Mouse (Mus musculus) gastrocnemius, postnatal 25 days (tissue): ENCODE data around the gene Tmem69. TPM values are rescaled to one million over a fixed set of nuclear protein-coding genes. Genes with fewer than 3 reads are reported as not detected.

ENCODE experiments used
- total RNA-seq, 2 experiments: library from RNA; stranded (reverse); gene quantifications; 1 replicate in 1 of 2; 2 replicates in 1 of 2; pipeline ENCODE4 v1.2.3; 2021

The Tmem69 gene
- total RNA-seq, 2 experiments from 2014 or later, result 14.1 to 18.7 TPM

Other genes starting within 250 kb of the Tmem69 start
- 10 to 100 TPM; 76.6 to 83.8 TPM for gene Mast2, start 91.8 kb downstream of the Tmem69 start, total RNA-seq
- gene Ipp, start 48.4 kb downstream of the Tmem69 start, total RNA-seq, result 10 to 100 TPM; 11.0 to 14.6 TPM
- 10 to 100 TPM; 28.0 to 28.3 TPM for gene Gpbp1l1, start 1.7 kb upstream of the Tmem69 start, total RNA-seq
- 1 to 10 TPM; 1.4 to 1.8 TPM for gene Ccdc17, start 40.7 kb upstream of the Tmem69 start, total RNA-seq
- 10 to 100 TPM; 12.4 to 12.8 TPM for gene Nasp, start 72.0 kb upstream of the Tmem69 start, total RNA-seq
- gene Akr1a1, start 95.7 kb upstream of the Tmem69 start, total RNA-seq, result 100 to 1,000 TPM; 175 to 184 TPM
- 100 to 1,000 TPM; 229 to 254 TPM for gene Prdx1, start 129.6 kb upstream of the Tmem69 start, total RNA-seq
- gene Mmachc, start 152.5 kb upstream of the Tmem69 start, total RNA-seq, result 10 to 100 TPM; 29.1 to 33.9 TPM
- gene Ccdc163, start 152.6 kb upstream of the Tmem69 start, total RNA-seq, result 1 to 10 TPM; 2.6 to 3.5 TPM
- 1 to 10 TPM; 1.3 to 1.5 TPM for gene Tesk2, start 165.0 kb upstream of the Tmem69 start, total RNA-seq